Comparison of ENCODE assay signal across 27 mouse cellular contexts in the genomic region with DNA sequence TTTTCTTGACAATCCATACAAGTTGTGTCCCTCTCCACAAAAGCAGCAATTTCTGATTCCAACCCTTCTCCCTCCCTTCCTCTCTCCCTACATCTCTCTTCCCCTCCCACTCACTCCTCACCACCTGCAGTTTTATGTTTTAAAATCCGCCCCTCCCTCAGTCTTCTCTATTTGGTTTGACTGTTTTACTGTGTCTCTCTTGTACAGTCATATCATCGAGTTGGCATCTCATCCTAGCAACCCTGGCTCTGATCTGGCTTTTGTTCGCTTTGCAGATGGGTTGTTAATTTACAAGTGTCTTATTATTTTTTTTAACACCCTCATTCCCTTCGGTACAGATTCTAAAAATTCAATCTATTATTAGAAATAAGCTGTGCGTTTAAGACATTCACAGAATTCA. TPM values are rescaled to one million over a fixed set of nuclear protein-coding genes. Genes with fewer than 3 reads are reported as not detected.
DNase-seq lines count a peak whose midpoint lies in the region; ATAC-seq lines count a peak whose summit lies in the region.
"Had no signal": no experiment of that assay in that cellular context is flagged by ENCODE, and none has a peak within 500 bp of the region (broad histone marks: within the 10 kb centered on the region; RNA-seq: fewer than 3 reads in every experiment).

No protein-coding gene starts in this region.

- ATAC-seq in forebrain, embryonic 15.5 days (replicated peaks) = no peak
- no peak for ATAC-seq in forebrain, embryonic 11.5 days (replicated peaks; ENCODE audit: low FRiP score)
- ATAC-seq: CD4-positive, CD25-positive, alpha-beta regulatory T cell, adult 4 months; inflammation-experienced regulatory T-cells, adult 6 months; Patski had no signal

- no peak for DNase-seq in forebrain, embryonic 11.5 days (ENCODE audit: low spot score)
- peak; percentile 54 to 79 for DNase-seq in left cerebral cortex, postnatal 14 days (ENCODE audit: low spot score in 2 of 2)
- DNase-seq in left cerebral cortex, postnatal 36 days (ENCODE audit: low spot score in 2 of 2) = no peak
- DNase-seq in brain, adult 2 months (ENCODE audit: low read depth, low spot score) = peak; percentile 86
- DNase-seq in layer of hippocampus, adult 9-11 months = peak; percentile 88
- no peak for DNase-seq in heart, adult 8-10 months (ENCODE audit: low spot score)
- DNase-seq in lung, postnatal 4 days = no peak
- DNase-seq: adrenal gland, adult 8-10 months; cerebellum, adult 11-12 months; embryo, embryonic 11 days; heart, postnatal 14 days; kidney, adult 2 months; kidney, postnatal 25 days; liver, embryonic 13.5 days; lung, embryonic 14.5 days; thymus, adult 18-20 months had no signal

- no peaks in the 10 kb centered on the region for H3K36me3 ChIP-seq in forebrain, embryonic 15.5 days
- no peaks in the 10 kb centered on the region for H3K36me3 ChIP-seq in forebrain, embryonic 11.5 days (ENCODE audit: control insufficient read depth, insufficient read depth, low read length)
- H3K36me3 ChIP-seq: embryonic facial prominence, embryonic 15.5 days; heart, embryonic 12.5 days; hindbrain, embryonic 13.5 days; limb, embryonic 13.5 days; liver, embryonic 13.5 days; midbrain, embryonic 12.5 days; neural tube, embryonic 13.5 days had no signal

- H3K4me2 ChIP-seq in forebrain, embryonic 15.5 days (replicated peaks) = no peak overlapping the region
- no peak overlapping the region for H3K4me2 ChIP-seq in forebrain, embryonic 11.5 days (ENCODE audit: low read depth, low read length, severe bottlenecking)
- H3K4me2 ChIP-seq: embryonic facial prominence, embryonic 15.5 days; heart, embryonic 12.5 days; hindbrain, embryonic 13.5 days; limb, embryonic 13.5 days; liver, embryonic 13.5 days; lung, embryonic 14.5 days; midbrain, embryonic 12.5 days; neural tube, embryonic 13.5 days had no signal

- no peak overlapping the region for H3K9ac ChIP-seq in forebrain, embryonic 15.5 days (replicated peaks)
- no peak overlapping the region for H3K9ac ChIP-seq in forebrain, embryonic 11.5 days (ENCODE audit: low read length)
- H3K9ac ChIP-seq: embryonic facial prominence, embryonic 15.5 days; heart, embryonic 12.5 days; hindbrain, embryonic 13.5 days; limb, embryonic 13.5 days; liver, embryonic 13.5 days; lung, embryonic 14.5 days; midbrain, embryonic 12.5 days; neural tube, embryonic 13.5 days had no signal

- intact Hi-C loops in left cerebral cortex, postnatal 14 days (cut with DNase I) = no loop called here
- intact Hi-C loops in left cerebral cortex, postnatal 36 days (cut with DNase I) = no loop called here

- 44% methylated on average over 5 of the region's 5 CpGs for WGBS in forebrain, embryonic 15.5 days
- WGBS in forebrain, embryonic 11.5 days = 87% methylated on average over 5 of the region's 5 CpGs

- H3K27me3 ChIP-seq in forebrain, embryonic 15.5 days = no peaks in the 10 kb centered on the region
- H3K27me3 ChIP-seq in forebrain, embryonic 11.5 days (ENCODE audit: control insufficient read depth, insufficient read depth, low read length) = no peaks in the 10 kb centered on the region
- H3K27me3 ChIP-seq: embryonic facial prominence, embryonic 15.5 days; heart, embryonic 12.5 days; hindbrain, embryonic 13.5 days; limb, embryonic 13.5 days; liver, embryonic 13.5 days; neural tube, embryonic 13.5 days; Patski had no signal

- peaks cover 43% of the 10 kb centered on the region for H3K4me1 ChIP-seq in forebrain, embryonic 15.5 days
- no peaks in the 10 kb centered on the region for H3K4me1 ChIP-seq in forebrain, embryonic 11.5 days (replicated peaks; ENCODE audit: control insufficient read depth, insufficient read depth, low read length)
- H3K4me1 ChIP-seq: liver, embryonic 13.5 days; midbrain, embryonic 12.5 days had no signal

- H3K9me3 ChIP-seq in forebrain, embryonic 15.5 days = no peaks in the 10 kb centered on the region
- H3K9me3 ChIP-seq in forebrain, embryonic 11.5 days (ENCODE audit: control insufficient read depth, low read length) = no peaks in the 10 kb centered on the region
- H3K9me3 ChIP-seq: embryonic facial prominence, embryonic 15.5 days; heart, embryonic 12.5 days; hindbrain, embryonic 13.5 days; limb, embryonic 13.5 days; liver, embryonic 13.5 days; midbrain, embryonic 12.5 days; neural tube, embryonic 13.5 days had no signal

- no peak overlapping the region for H3K4me3 ChIP-seq in forebrain, embryonic 15.5 days
- H3K4me3 ChIP-seq in forebrain, embryonic 11.5 days (ENCODE audit: low read depth, low read length) = no peak overlapping the region
- H3K4me3 ChIP-seq: embryonic facial prominence, embryonic 15.5 days; heart, embryonic 12.5 days; hindbrain, embryonic 13.5 days; limb, embryonic 13.5 days; liver, embryonic 13.5 days; midbrain, embryonic 12.5 days; neural tube, embryonic 13.5 days had no signal

- H3K27ac ChIP-seq in forebrain, embryonic 15.5 days (replicated peaks) = peak overlapping the region; percentile 55; the same call in 1 of the 2 replicates
- no peak overlapping the region for H3K27ac ChIP-seq in forebrain, embryonic 11.5 days (ENCODE audit: low read depth, low read length)
- H3K27ac ChIP-seq: embryonic facial prominence, embryonic 15.5 days; hindbrain, embryonic 13.5 days; limb, embryonic 13.5 days; liver, embryonic 13.5 days; macrophage; midbrain, embryonic 12.5 days; neural tube, embryonic 13.5 days had no signal

RNA-seq across cellular contexts. Expression of gene Ramp1, which starts 27.3 kb away (rescaled TPM):
- polyA plus RNA-seq in forebrain, embryonic 15.5 days (2015; fragmentation: Nextera tagmentation; extraction: Ambion mirVana) = 3.2 and 3.3 TPM in 2 replicates
- polyA plus RNA-seq in forebrain, embryonic 11.5 days (2014; fragmentation: Nextera tagmentation; extraction: Ambion mirVana) = 0.12 and 0.41 TPM in 2 replicates
- total RNA-seq in left cerebral cortex, postnatal 14 days (2021) = 10 to 100 TPM; 48.3 to 48.8 TPM
- 10 to 100 TPM; 52.8 to 56.4 TPM for total RNA-seq in left cerebral cortex, postnatal 36 days (2021)
- total RNA-seq in heart, adult 8-10 months (2022) = 1 to 10 TPM; 3.4 to 5.1 (median 4.5) TPM
- polyA plus RNA-seq: Patski had no signal

RNA-seq across cellular contexts. Expression of gene Ube2f, which starts 43.2 kb away (rescaled TPM):
- 68.7 and 70.3 TPM in 2 replicates for polyA plus RNA-seq in forebrain, embryonic 15.5 days (2015; fragmentation: Nextera tagmentation; extraction: Ambion mirVana)
- polyA plus RNA-seq in forebrain, embryonic 11.5 days (2014; fragmentation: Nextera tagmentation; extraction: Ambion mirVana) = 78.9 and 84.7 TPM in 2 replicates
- total RNA-seq in left cerebral cortex, postnatal 14 days (2021) = 10 to 100 TPM; 52.5 to 58.4 TPM
- 10 to 100 TPM; 51.2 to 57.2 TPM for total RNA-seq in left cerebral cortex, postnatal 36 days (2021)
- total RNA-seq in heart, adult 8-10 months (2022) = 10 to 100 TPM; 39.6 to 52.2 (median 45.2) TPM

Comparison
In these comparisons a context has a peak if more than half of its experiments do, and no peak if none do; other contexts are left out.
1. DNase-seq: peak in left cerebral cortex, postnatal 14 days (2 of 2), brain, adult 2 months (single experiment) and layer of hippocampus, adult 9-11 months (single experiment); none in forebrain, embryonic 11.5 days (single experiment), left cerebral cortex, postnatal 36 days (0 of 2), heart, adult 8-10 months (single experiment) and lung, postnatal 4 days (0 of 2).
2. RNA of gene Ramp1, which starts 27.3 kb away (total RNA-seq): 52.8 to 56.4 TPM in left cerebral cortex, postnatal 36 days and 48.3 to 48.8 TPM in left cerebral cortex, postnatal 14 days; 3.4 to 5.1 TPM in heart, adult 8-10 months; every median in the first group is over 4 times any median in the second.